Mouse (Mus musculus) midbrain, embryonic 10.5 days (tissue): Measurements from ENCODE around the gene Rhcg. TPM values are rescaled to one million over a fixed set of nuclear protein-coding genes. Genes with fewer than 3 reads are reported as not detected.

Source experiments
- DNase-seq: peaks from one replicate; pipeline ENCODE4 v3.0.0-alpha.2; 2017; ENCODE audit warnings: low spot score
- H3K27ac ChIP-seq: fragments of 300-500 bp; sonication (generic); replicated peaks from 2 replicates; pipeline ENCODE4 v1.5.1; 2016; ENCODE audit warnings: mild to moderate bottlenecking
- H3K27me3 ChIP-seq: fragments of 300-500 bp; sonication (generic); 2 replicates; pipeline ENCODE4 v1.6.1; 2016; ENCODE audit warnings: low read depth, mild to moderate bottlenecking; ENCODE audit not compliant: poor library complexity, severe bottlenecking
- H3K36me3 ChIP-seq: fragments of 300-500 bp; sonication (generic); 2 replicates; pipeline ENCODE4 v1.6.1; 2016; ENCODE audit warnings: mild to moderate bottlenecking, moderate library complexity
- H3K4me1 ChIP-seq: fragments of 300-500 bp; sonication (generic); 2 replicates; pipeline ENCODE4 v1.6.1; 2016
- H3K4me3 ChIP-seq: fragments of 300-500 bp; sonication (generic); 2 replicates; pipeline ENCODE4 v1.5.1; 2016; ENCODE audit warnings: mild to moderate bottlenecking, moderate library complexity
- H3K9me3 ChIP-seq: fragments of 300-500 bp; sonication (generic); replicated peaks from 2 replicates; pipeline ENCODE4 v1.6.1; 2016; ENCODE audit warnings: mild to moderate bottlenecking
- WGBS: fragments of 180-500 bp; shearing (Covaris S2); methylation state at CpG from one replicate; pipeline ENCODE4 v1.1.7; 2016; 5-methylcytosine and 5-hydroxymethylcytosine counted together
- polyA plus RNA-seq: library from polyadenylated mRNA; unstranded; fragments of >200 nt; fragmentation: Nextera tagmentation; extraction: Ambion mirVana; gene quantifications from 2 replicates; pipeline ENCODE4 v1.2.1, GENCODE M21; 2016

Rhcg gene
- polyA plus RNA-seq, 1 experiment from 2014 or later = 0.81 TPM

- Histone ChIP-seq H3K9me3 (peaks cover 8% of the 10 kb centered on the region), H3K27me3 (peaks cover 98% of the 10 kb centered on the region), H3K36me3 (no peaks in the 10 kb centered on the region), H3K4me3 (no peak overlapping the region), H3K4me1 (peaks cover 52% of the 10 kb centered on the region), H3K27ac (peak overlapping the region; percentile 43; the same call in 1 of the 2 replicates)
- WGBS = 2% methylated on average over 3 of the region's 3 CpGs
- DNase-seq = peak; percentile 30
Observed at GRCm38 (mm10) chr7:79590560-79591110, 26.8 kb downstream of the Rhcg start.

GRCm38 (mm10) chr7:79589763-79590559 is 27.5 kb downstream of the Rhcg start:
- Histone ChIP-seq H3K27ac (peak overlapping the region; percentile 43; the same call in 1 of the 2 replicates), H3K4me1 (peaks cover 52% of the 10 kb centered on the region)
- DNase-seq = peak; percentile 31

GRCm38 (mm10) chr7:79588284-79588683 is 29.2 kb downstream of the Rhcg start:
- H3K36me3 ChIP-seq = no peaks in the 10 kb centered on the region
- H3K27me3 ChIP-seq = peaks cover 98% of the 10 kb centered on the region
- H3K27ac ChIP-seq = no peak overlapping the region
- no peak for DNase-seq
- no peak overlapping the region for H3K4me3 ChIP-seq
- peaks cover 8% of the 10 kb centered on the region for H3K9me3 ChIP-seq
- WGBS = 83% methylated on average over 3 of the region's 3 CpGs
- H3K4me1 ChIP-seq = peaks cover 44% of the 10 kb centered on the region

More at GRCm38 (mm10) chr7:79589763-79590559, 27.5 kb downstream of the Rhcg start:
- H3K27me3 ChIP-seq = peaks cover 98% of the 10 kb centered on the region
- 0 out of 2 replicates have a peak overlapping the region, but pooled peaks have one; percentile 11 for H3K4me3 ChIP-seq
- peaks cover 8% of the 10 kb centered on the region for H3K9me3 ChIP-seq
- no peaks in the 10 kb centered on the region for H3K36me3 ChIP-seq
- 6% methylated on average over 9 of the region's 9 CpGs for WGBS

GRCm38 (mm10) chr7:79578851-79579241 is 38.6 kb downstream of the Rhcg start:
- peaks cover 100% of the 10 kb centered on the region for H3K27me3 ChIP-seq
- no peaks in the 10 kb centered on the region for H3K9me3 ChIP-seq
- peaks cover 51% of the 10 kb centered on the region for H3K4me1 ChIP-seq
- peak overlapping the region; percentile 52 for H3K4me3 ChIP-seq
- H3K27ac ChIP-seq = peak overlapping the region; percentile 84
- no peaks in the 10 kb centered on the region for H3K36me3 ChIP-seq
- DNase-seq = peak; percentile 68
- WGBS = under 1% methylated on average over 20 of the region's 20 CpGs

- H3K27ac ChIP-seq = peak overlapping the region; percentile 84
- peak overlapping the region; percentile 52 for H3K4me3 ChIP-seq
- DNase-seq = peak; percentile 43
- no peaks in the 10 kb centered on the region for H3K36me3 ChIP-seq
- H3K9me3 ChIP-seq = no peaks in the 10 kb centered on the region
- under 1% methylated on average over 25 of the region's 25 CpGs for WGBS
- peaks cover 56% of the 10 kb centered on the region for H3K4me1 ChIP-seq
- peaks cover 100% of the 10 kb centered on the region for H3K27me3 ChIP-seq
Observed at GRCm38 (mm10) chr7:79577931-79578850, 39.3 kb downstream of the Rhcg start.

- WGBS = 3% methylated on average over 12 of the region's 12 CpGs
- Histone ChIP-seq H3K27me3 (peaks cover 100% of the 10 kb centered on the region), H3K9me3 (no peaks in the 10 kb centered on the region), H3K4me3 (peak overlapping the region; percentile 52), H3K4me1 (peaks cover 65% of the 10 kb centered on the region), H3K36me3 (no peaks in the 10 kb centered on the region), H3K27ac (peak overlapping the region; percentile 84)
- no peak for DNase-seq
Observed at GRCm38 (mm10) chr7:79577096-79577874, 40.2 kb downstream of the Rhcg start.

GRCm38 (mm10) chr7:79576659-79577058 is 40.8 kb downstream of the Rhcg start:
- peak; percentile 73 for DNase-seq
- 2% methylated on average over 5 of the region's 5 CpGs for WGBS
- Histone ChIP-seq H3K36me3 (no peaks in the 10 kb centered on the region), H3K4me1 (peaks cover 72% of the 10 kb centered on the region), H3K9me3 (no peaks in the 10 kb centered on the region), H3K27ac (no peak overlapping the region), H3K27me3 (peaks cover 100% of the 10 kb centered on the region), H3K4me3 (no peak overlapping the region)

GRCm38 (mm10) chr7:79572191-79572818 is 45.2 kb downstream of the Rhcg start:
- Histone ChIP-seq H3K27ac (peak overlapping the region; percentile 87), H3K4me3 (peak overlapping the region; percentile 16; the same call in 1 of the 2 replicates), H3K4me1 (peaks cover 68% of the 10 kb centered on the region), H3K27me3 (peaks cover 99% of the 10 kb centered on the region), H3K9me3 (no peaks in the 10 kb centered on the region), H3K36me3 (no peaks in the 10 kb centered on the region)
- peak; percentile 62 for DNase-seq
- WGBS = 33% methylated on average over 19 of the region's 19 CpGs

GRCm38 (mm10) chr7:79568937-79569535 is 48.4 kb downstream of the Rhcg start:
- Histone ChIP-seq H3K27ac (peak overlapping the region; percentile 76), H3K4me1 (peaks cover 41% of the 10 kb centered on the region), H3K4me3 (no peak overlapping the region), H3K27me3 (peaks cover 90% of the 10 kb centered on the region), H3K9me3 (no peaks in the 10 kb centered on the region), H3K36me3 (no peaks in the 10 kb centered on the region)
- WGBS = 17% methylated on average over 4 of the region's 4 CpGs
- DNase-seq = peak; percentile 48

GRCm38 (mm10) chr7:79568212-79568611 is 49.2 kb downstream of the Rhcg start:
- H3K27me3 ChIP-seq = peaks cover 89% of the 10 kb centered on the region
- H3K9me3 ChIP-seq = no peaks in the 10 kb centered on the region
- 65% methylated on average over 6 of the region's 6 CpGs for WGBS
- H3K4me3 ChIP-seq = no peak overlapping the region
- DNase-seq = no peak
- H3K36me3 ChIP-seq = no peaks in the 10 kb centered on the region
- peak overlapping the region; percentile 76 for H3K27ac ChIP-seq
- H3K4me1 ChIP-seq = peaks cover 40% of the 10 kb centered on the region

GRCm38 (mm10) chr7:79563675-79564074 is 53.8 kb downstream of the Rhcg start:
- Histone ChIP-seq H3K27me3 (peaks cover 86% of the 10 kb centered on the region), H3K4me1 (peaks cover 10% of the 10 kb centered on the region), H3K4me3 (no peak overlapping the region), H3K36me3 (no peaks in the 10 kb centered on the region), H3K27ac (no peak overlapping the region), H3K9me3 (no peaks in the 10 kb centered on the region)
- DNase-seq = peak; percentile 54
- WGBS = 33% methylated on average over 13 of the region's 13 CpGs
